Mouse (Mus musculus): ENCODE measurements at regions not wholly inside any gene's neighbourhood (a gene's known extent, or its start where the extent isn't known, plus 50 kb on each side); places are given as distances from the start of the nearest gene placed in this dataset.

DNA sequence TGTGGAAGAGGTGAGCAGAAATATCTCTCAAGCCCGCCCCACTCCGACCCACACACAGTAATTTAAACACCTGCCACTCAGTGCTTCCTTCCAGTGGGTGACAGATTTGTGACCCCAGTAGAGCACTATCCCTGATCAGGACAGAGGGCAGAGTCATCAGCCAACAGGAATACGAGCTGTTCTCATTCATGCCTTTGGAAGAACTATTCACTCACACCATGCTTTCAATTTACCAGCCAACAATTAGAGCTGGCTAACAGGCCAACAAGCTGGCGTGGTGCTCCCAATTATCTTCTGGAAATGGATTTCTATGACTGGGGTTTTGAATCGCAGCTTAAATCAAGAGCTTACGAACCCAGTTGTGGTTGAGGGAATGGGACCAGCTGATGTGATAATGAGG lies 193.2 kb upstream of the N4bp1 start:
- no peak for DNase-seq (ENCODE audit: extremely low read depth)
- Histone ChIP-seq H3K9me3 (replicated peaks; ENCODE audit: low read length) (no peaks in the 10 kb centered on the region), H3K79me2 (replicated peaks; ENCODE audit: control insufficient read depth, extremely low read depth, insufficient read depth, poor library complexity, severe bottlenecking) (no peaks in the 10 kb centered on the region), H3K27ac (ENCODE audit: insufficient read depth, low read depth) (no peak overlapping the region), H3K36me3 (replicated peaks in 1 of 2; ENCODE audit: control insufficient read depth in 1 of 2, insufficient read depth in 1 of 2, low read length in 1 of 2) (no peaks in the 10 kb centered on the region), H3K27me3 (replicated peaks) (no peaks in the 10 kb centered on the region), H3K9ac (ENCODE audit: insufficient read depth, low read depth) (no peak overlapping the region), H3K4me3 (replicated peaks in 1 of 3; ENCODE audit: low read depth in 2 of 3, low read length in 2 of 3, poor library complexity in 1 of 3) (no peak overlapping the region), H3K4me1 (ENCODE audit: control insufficient read depth in 1 of 2, insufficient read depth in 2 of 2) (peaks cover 0 to 11% of the 10 kb centered on the region in 2 experiments; a peak in 2 of 4 replicates), H3K4me2 (ENCODE audit: insufficient read depth, low read depth, poor library complexity, severe bottlenecking) (no peak overlapping the region)
- dilution Hi-C loops (cut with MboI; ENCODE audit: extremely low pct_ligation_motif_present, extremely low pct_unique_long_range_greater_than_20kb, low sequenced_read_pairs) = no loop called here
- TF ChIP-seq CHD2 (IDR thresholded peaks at IDR 0.05; ENCODE audit: low read length) = no peak
- TF ChIP-seq MXI1 (IDR thresholded peaks at IDR 0.05; ENCODE audit: low read depth, low read length) = no peak
- in situ Hi-C loops (cut with MboI; ENCODE audit: low pct_ligation_motif_present, low pct_unique_long_range_greater_than_20kb, low sequenced_read_pairs) = no loop called here

DNA sequence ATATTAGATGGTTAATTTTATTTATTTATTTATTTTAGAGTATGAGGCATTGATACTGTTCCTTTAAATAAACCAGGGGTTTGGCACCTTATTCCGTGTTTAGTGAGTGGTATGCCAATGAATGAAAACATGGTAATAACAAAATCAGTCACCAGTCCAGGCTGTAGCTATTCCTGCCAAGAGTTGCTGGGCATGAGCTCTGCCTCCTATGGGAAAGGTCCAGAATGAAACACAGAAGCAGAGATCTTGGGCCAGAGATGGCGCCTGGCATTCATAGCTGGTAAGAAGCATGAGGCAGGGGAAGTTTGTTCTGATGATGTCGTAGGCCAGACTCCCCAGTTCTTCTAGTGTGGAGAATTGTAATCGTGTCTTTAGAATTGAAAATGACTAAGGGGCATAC lies 190.9 kb upstream of the N4bp1 start:
- Histone ChIP-seq H3K4me3 (replicated peaks in 1 of 3; ENCODE audit: low read depth in 2 of 3, low read length in 2 of 3, poor library complexity in 1 of 3) (no peak overlapping the region), H3K4me2 (ENCODE audit: insufficient read depth, low read depth, poor library complexity, severe bottlenecking) (no peak overlapping the region), H3K79me2 (replicated peaks; ENCODE audit: control insufficient read depth, extremely low read depth, insufficient read depth, poor library complexity, severe bottlenecking) (no peaks in the 10 kb centered on the region), H3K27me3 (replicated peaks) (no peaks in the 10 kb centered on the region), H3K36me3 (replicated peaks in 1 of 2; ENCODE audit: control insufficient read depth in 1 of 2, insufficient read depth in 1 of 2, low read length in 1 of 2) (no peaks in the 10 kb centered on the region), H3K27ac (ENCODE audit: insufficient read depth, low read depth) (no peak overlapping the region), H3K9ac (ENCODE audit: insufficient read depth, low read depth) (no peak overlapping the region), H3K4me1 (ENCODE audit: control insufficient read depth in 1 of 2, insufficient read depth in 2 of 2) (peaks cover 0 to 11% of the 10 kb centered on the region in 2 experiments; a peak in 2 of 4 replicates), H3K9me3 (replicated peaks; ENCODE audit: low read length) (no peaks in the 10 kb centered on the region)
- in situ Hi-C loops (cut with MboI; ENCODE audit: low pct_ligation_motif_present, low pct_unique_long_range_greater_than_20kb, low sequenced_read_pairs) (no loop called here), dilution Hi-C loops (cut with MboI; ENCODE audit: extremely low pct_ligation_motif_present, extremely low pct_unique_long_range_greater_than_20kb, low sequenced_read_pairs) (no loop called here)
- no peak for DNase-seq (ENCODE audit: extremely low read depth)
- TF ChIP-seq ZNF384 (IDR thresholded peaks at IDR 0.05; ENCODE audit: low read depth, low read length) (no peak), UBTF (IDR thresholded peaks at IDR 0.05; ENCODE audit: low read depth, low read length) (no peak), POLR2A (IDR thresholded peaks at IDR 0.05; ENCODE audit: low read depth, low read length) (no peak), HCFC1 (IDR thresholded peaks at IDR 0.05; ENCODE audit: low read depth, low read length) (no peak), E2F4 (IDR thresholded peaks at IDR 0.05; ENCODE audit: insufficient replicate concordance, low read depth, low read length) (no peak), MYC (IDR thresholded peaks at IDR 0.05; ENCODE audit: low read depth, low read length) (no peak), CHD1 (IDR thresholded peaks at IDR 0.05; ENCODE audit: low read depth, low read length) (no peak), KAT2A (IDR thresholded peaks at IDR 0.05; ENCODE audit: insufficient replicate concordance, low read length) (no peak), NELFE (IDR thresholded peaks at IDR 0.05; ENCODE audit: low read depth, low read length) (no peak), SIN3A (IDR thresholded peaks at IDR 0.05; ENCODE audit: low read length) (no peak), IRF4 (IDR thresholded peaks at IDR 0.05; ENCODE audit: low read depth, low read length) (no peak), ZMIZ1 (IDR thresholded peaks at IDR 0.05; ENCODE audit: low read depth, low read length) (no peak), NRF1 (IDR thresholded peaks at IDR 0.05; ENCODE audit: low read depth, low read length) (no peak), CTCF (conservative IDR thresholded peaks at IDR 0.05 in 1 of 2, IDR thresholded peaks at IDR 0.05 in 1 of 2; ENCODE audit: low read depth in 2 of 2, low read length in 2 of 2) (no peak), USF1 (IDR thresholded peaks at IDR 0.05; ENCODE audit: low read depth, low read length) (no peak), EP300 (IDR thresholded peaks at IDR 0.05; ENCODE audit: low read length) (no peak), MAFK (IDR thresholded peaks at IDR 0.05; ENCODE audit: insufficient replicate concordance, low read length) (no peak)
